Mouse (Mus musculus): ENCODE data around the gene Rd3l. TPM values are rescaled to one million over a fixed set of nuclear protein-coding genes. Genes with fewer than 3 reads are reported as not detected.

Gene Rd3l
- not detected in 2 replicates for polyA plus RNA-seq (2011; ENCODE audit: insufficient read length, low read depth, missing spikeins)

DNA sequence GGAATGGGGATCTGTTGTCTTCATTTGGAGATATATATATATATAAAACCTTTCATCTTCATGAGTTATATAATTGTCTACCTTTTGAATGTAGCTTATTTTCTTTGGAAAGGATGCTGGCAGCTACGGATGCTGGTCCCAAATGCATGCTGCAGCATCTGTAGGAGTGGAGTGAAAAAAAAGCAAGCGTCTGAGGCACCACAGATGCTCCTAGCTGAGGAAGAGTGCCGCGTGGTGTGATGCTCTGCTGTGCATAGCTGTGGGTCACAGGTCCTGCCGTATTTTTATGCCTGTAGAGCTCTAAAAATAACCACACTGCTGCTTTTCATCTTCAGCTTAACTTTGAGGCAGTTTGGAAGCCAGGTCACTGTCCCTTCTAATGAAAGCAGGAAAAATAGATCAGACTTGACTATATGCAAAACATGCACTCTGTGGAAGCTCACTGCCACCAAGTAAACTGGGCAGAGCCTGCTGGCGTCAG, at the start of gene Rd3l:
Rd3l (minus strand) TSS at position 431 of the 481 bp plus-strand sequence.
- H3K4me1 ChIP-seq (ENCODE audit: control insufficient read depth, insufficient read depth, low read length): peaks cover 3% of the 10 kb centered on the region; the same call in 1 of the 2 replicates
- no peak for TF ChIP-seq CTCF (IDR thresholded peaks at IDR 0.05; ENCODE audit: borderline replicate concordance, insufficient read depth, low read length)
- TF ChIP-seq POLR2A (IDR thresholded peaks at IDR 0.05; ENCODE audit: low read depth, low read length): no peak
- H3K27ac ChIP-seq (ENCODE audit: insufficient read depth, low read length): no peak within 1 kb of the TSS
- H3K4me3 ChIP-seq (ENCODE audit: insufficient read depth, low read length): no peak within 1 kb of the TSS

DNA sequence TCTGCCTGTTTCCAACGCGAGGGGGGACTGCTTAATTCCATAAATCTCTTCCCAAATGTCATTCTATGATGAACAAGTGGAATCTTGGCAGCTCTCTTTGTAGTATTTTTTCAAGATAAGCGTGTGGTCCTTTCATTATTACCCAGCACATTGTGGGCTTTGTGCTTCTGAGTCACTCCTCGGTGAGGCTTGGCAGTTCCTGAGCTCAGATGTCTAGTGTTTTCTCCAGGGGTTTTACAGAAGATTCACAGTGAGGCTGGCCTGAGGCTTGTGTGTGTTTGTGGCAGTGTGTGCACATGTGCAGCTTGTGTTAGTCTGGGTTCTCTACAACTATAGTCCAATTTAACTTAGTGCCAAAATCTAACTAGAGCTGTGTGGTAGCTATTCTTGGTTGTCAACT, 46.3 kb upstream of the Rd3l start:
- TF ChIP-seq CTCF (IDR thresholded peaks at IDR 0.05; ENCODE audit: borderline replicate concordance, insufficient read depth, low read length) (no peak), POLR2A (IDR thresholded peaks at IDR 0.05; ENCODE audit: low read depth, low read length) (no peak)
- Histone ChIP-seq H3K27ac (ENCODE audit: insufficient read depth, low read length) (no peak overlapping the region), H3K4me3 (ENCODE audit: insufficient read depth, low read length) (no peak overlapping the region), H3K4me1 (ENCODE audit: control insufficient read depth, insufficient read depth, low read length) (no peaks in the 10 kb centered on the region; the same call in 1 of the 2 replicates)

DNA sequence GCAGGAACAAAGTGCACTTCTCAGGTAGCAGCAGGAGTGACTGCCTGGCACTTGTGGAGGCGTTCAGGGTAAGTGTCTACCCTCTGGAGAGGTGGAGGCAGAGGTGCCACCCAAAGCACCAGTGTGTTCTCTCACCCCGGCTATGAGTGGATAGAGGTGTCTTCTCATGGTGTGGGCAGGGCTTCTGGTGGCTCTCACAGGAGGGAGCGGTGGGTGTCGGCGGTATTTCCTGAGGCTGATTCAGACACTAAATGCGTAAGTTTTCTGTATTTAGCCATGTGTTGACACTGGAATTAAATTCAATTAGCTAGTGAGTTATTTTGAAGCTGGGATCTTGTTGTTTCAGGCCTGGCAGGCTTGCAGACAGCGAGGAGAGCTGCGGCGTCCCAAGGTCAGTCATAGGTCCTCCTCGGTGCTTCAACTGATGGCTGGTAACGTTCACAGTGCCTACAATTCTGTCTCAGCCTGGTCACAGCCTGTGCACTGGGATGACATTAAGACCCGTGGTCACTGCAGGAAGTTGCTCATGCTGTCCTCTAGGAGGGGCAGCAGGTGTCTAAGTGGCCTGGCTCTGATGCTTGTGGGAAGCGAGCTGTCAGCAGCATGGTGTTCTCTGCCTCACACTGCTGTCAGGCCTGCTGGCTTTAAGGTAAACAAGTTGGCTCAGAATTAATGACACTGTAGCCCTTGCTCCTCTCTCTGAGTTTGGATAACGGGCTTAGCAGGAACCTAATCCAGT, 45.0 kb upstream of the Rd3l start:
- no peak overlapping the region for H3K27ac ChIP-seq (ENCODE audit: insufficient read depth, low read length)
- no peaks in the 10 kb centered on the region; the same call in 1 of the 2 replicates for H3K4me1 ChIP-seq (ENCODE audit: control insufficient read depth, insufficient read depth, low read length)
- H3K4me3 ChIP-seq (ENCODE audit: insufficient read depth, low read length): no peak overlapping the region
- TF ChIP-seq CTCF (IDR thresholded peaks at IDR 0.05; ENCODE audit: borderline replicate concordance, insufficient read depth, low read length): no peak
- TF ChIP-seq POLR2A (IDR thresholded peaks at IDR 0.05; ENCODE audit: low read depth, low read length): no peak

GRCm38 (mm10) chr12:112025457-112025856, 44.3 kb upstream of the Rd3l start:
- H3K4me1 ChIP-seq (ENCODE audit: control insufficient read depth, insufficient read depth, low read length): no peaks in the 10 kb centered on the region; the same call in 1 of the 2 replicates
- no peak overlapping the region for H3K4me3 ChIP-seq (ENCODE audit: insufficient read depth, low read length)
- no peak overlapping the region for H3K27ac ChIP-seq (ENCODE audit: insufficient read depth, low read length)
- no peak for TF ChIP-seq CTCF (IDR thresholded peaks at IDR 0.05; ENCODE audit: borderline replicate concordance, insufficient read depth, low read length)
- TF ChIP-seq POLR2A (IDR thresholded peaks at IDR 0.05; ENCODE audit: low read depth, low read length): no peak

- Histone ChIP-seq H3K4me1 (ENCODE audit: control insufficient read depth, insufficient read depth, low read length) (no peaks in the 10 kb centered on the region; the same call in 1 of the 2 replicates), H3K27ac (ENCODE audit: insufficient read depth, low read length) (no peak overlapping the region), H3K4me3 (ENCODE audit: insufficient read depth, low read length) (no peak overlapping the region)
- no peak for TF ChIP-seq CTCF (IDR thresholded peaks at IDR 0.05; ENCODE audit: borderline replicate concordance, insufficient read depth, low read length)
- no peak for TF ChIP-seq POLR2A (IDR thresholded peaks at IDR 0.05; ENCODE audit: low read depth, low read length)
Measured at GRCm38 (mm10) chr12:112024581-112025310, 43.6 kb upstream of the Rd3l start.

DNA sequence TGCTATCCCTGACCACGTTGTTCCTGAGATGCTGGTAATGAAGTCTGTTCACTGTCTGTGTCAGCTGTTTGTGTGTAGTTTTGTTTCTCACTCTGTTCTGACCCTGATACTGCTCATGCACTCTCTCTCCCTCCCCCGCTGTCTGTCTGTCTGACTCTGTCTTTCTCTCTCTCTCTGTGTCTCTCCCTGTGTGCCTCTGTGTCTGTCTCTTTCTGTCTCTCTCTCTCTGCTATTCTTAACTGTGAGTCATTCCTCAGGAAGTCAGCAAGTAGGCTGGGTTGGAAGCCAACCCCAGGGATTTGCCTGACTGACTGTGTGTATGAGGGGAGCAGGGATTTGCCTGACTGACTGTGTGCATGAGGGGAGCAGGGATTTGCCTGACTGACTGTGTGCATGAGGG, 42.2 kb upstream of the Rd3l start:
- no peaks in the 10 kb centered on the region; the same call in 1 of the 2 replicates for H3K4me1 ChIP-seq (ENCODE audit: control insufficient read depth, insufficient read depth, low read length)
- no peak for TF ChIP-seq CTCF (IDR thresholded peaks at IDR 0.05; ENCODE audit: borderline replicate concordance, insufficient read depth, low read length)
- no peak for TF ChIP-seq POLR2A (IDR thresholded peaks at IDR 0.05; ENCODE audit: low read depth, low read length)
- H3K4me3 ChIP-seq (ENCODE audit: insufficient read depth, low read length): no peak overlapping the region
- H3K27ac ChIP-seq (ENCODE audit: insufficient read depth, low read length): no peak overlapping the region

DNA sequence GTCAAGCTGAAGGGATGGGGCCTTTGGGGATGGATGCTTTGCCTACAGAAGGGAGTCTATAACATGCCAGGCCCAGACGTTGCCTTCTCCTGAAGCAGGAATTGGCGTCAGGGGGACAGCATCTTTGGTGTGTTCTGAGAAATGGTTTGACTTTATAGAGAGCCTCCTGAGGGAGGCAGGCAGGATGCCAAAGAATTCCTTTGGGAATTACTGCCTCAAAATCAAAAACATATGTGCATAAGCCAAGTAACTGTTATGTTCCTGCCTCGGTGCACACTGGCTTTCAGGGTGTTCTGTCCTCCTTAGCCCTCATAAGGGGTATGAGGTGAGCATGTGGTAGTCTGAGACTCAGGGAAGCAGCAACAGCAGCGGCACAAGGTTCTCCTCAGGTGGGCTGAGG, 35.2 kb upstream of the Rd3l start:
- H3K4me3 ChIP-seq (ENCODE audit: insufficient read depth, low read length): no peak overlapping the region
- no peaks in the 10 kb centered on the region for H3K4me1 ChIP-seq (ENCODE audit: control insufficient read depth, insufficient read depth, low read length)
- no peak overlapping the region for H3K27ac ChIP-seq (ENCODE audit: insufficient read depth, low read length)
- TF ChIP-seq POLR2A (IDR thresholded peaks at IDR 0.05; ENCODE audit: low read depth, low read length) (no peak), CTCF (IDR thresholded peaks at IDR 0.05; ENCODE audit: borderline replicate concordance, insufficient read depth, low read length) (no peak)

GRCm38 (mm10) chr12:112013271-112013801, 32.2 kb upstream of the Rd3l start:
- no peak overlapping the region for H3K27ac ChIP-seq (ENCODE audit: insufficient read depth, low read length)
- no peak for TF ChIP-seq POLR2A (IDR thresholded peaks at IDR 0.05; ENCODE audit: low read depth, low read length)
- no peak for TF ChIP-seq CTCF (IDR thresholded peaks at IDR 0.05; ENCODE audit: borderline replicate concordance, insufficient read depth, low read length)
- no peak overlapping the region for H3K4me3 ChIP-seq (ENCODE audit: insufficient read depth, low read length)

GRCm38 (mm10) chr12:112012511-112013270, 31.6 kb upstream of the Rd3l start:
- TF ChIP-seq CTCF (IDR thresholded peaks at IDR 0.05; ENCODE audit: borderline replicate concordance, insufficient read depth, low read length): no peak
- TF ChIP-seq POLR2A (IDR thresholded peaks at IDR 0.05; ENCODE audit: low read depth, low read length): no peak
- Histone ChIP-seq H3K27ac (ENCODE audit: insufficient read depth, low read length) (no peak overlapping the region), H3K4me3 (ENCODE audit: insufficient read depth, low read length) (no peak overlapping the region), H3K4me1 (ENCODE audit: control insufficient read depth, insufficient read depth, low read length) (peaks cover 2% of the 10 kb centered on the region; the same call in 1 of the 2 replicates)

More at GRCm38 (mm10) chr12:112013271-112013801, 32.2 kb upstream of the Rd3l start:
- H3K4me1 ChIP-seq (ENCODE audit: control insufficient read depth, insufficient read depth, low read length): peaks cover 2% of the 10 kb centered on the region; the same call in 1 of the 2 replicates

Measured in embryonic fibroblast, embryonic 13.5 days (primary cell).